Mouse (Mus musculus) CD4-positive helper T cell, adult 2 months (primary cell): ENCODE data around the gene Ap2b1.

ENCODE experiments used
- DNase-seq: peaks from one replicate; pipeline ENCODE4 v3.0.0-alpha.2; 2012; ENCODE audit warnings: low read depth, missing footprints, low spot score

Ap2b1 gene

GRCm38 (mm10) chr11:83442596-83443267 is 143.9 kb downstream of the Ap2b1 start:
- DNase-seq, result peak; percentile 59

- no peak for DNase-seq
Measured at GRCm38 (mm10) chr11:83443824-83444223, 145.0 kb downstream of the Ap2b1 start.

DNA sequence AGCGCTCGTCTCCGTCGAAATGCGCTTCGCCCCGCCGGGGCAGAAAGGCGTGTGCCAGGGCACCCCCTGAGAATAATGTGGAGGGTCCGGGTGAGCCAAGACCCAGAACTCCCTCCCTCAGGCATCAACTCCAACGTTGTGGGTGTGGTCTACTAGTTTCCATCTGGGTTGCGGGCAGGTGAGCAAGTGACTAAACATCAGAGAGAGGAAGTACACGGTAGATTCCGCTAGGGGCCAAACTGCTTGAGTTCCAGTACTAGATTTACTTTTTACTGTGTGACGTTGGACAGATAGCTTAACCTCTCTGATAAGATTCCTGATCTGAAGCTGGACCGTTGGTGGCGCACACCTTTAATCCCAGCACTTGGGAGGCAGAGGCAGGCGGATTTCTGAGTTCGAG is 146.2 kb downstream of the Ap2b1 start:
- peak; percentile 61 for DNase-seq

GRCm38 (mm10) chr11:83447612-83448011 is 148.8 kb downstream of the Ap2b1 start:
- DNase-seq, result no peak

GRCm38 (mm10) chr11:83448021-83448926 is 149.4 kb downstream of the Ap2b1 start:
- no peak for DNase-seq

DNA sequence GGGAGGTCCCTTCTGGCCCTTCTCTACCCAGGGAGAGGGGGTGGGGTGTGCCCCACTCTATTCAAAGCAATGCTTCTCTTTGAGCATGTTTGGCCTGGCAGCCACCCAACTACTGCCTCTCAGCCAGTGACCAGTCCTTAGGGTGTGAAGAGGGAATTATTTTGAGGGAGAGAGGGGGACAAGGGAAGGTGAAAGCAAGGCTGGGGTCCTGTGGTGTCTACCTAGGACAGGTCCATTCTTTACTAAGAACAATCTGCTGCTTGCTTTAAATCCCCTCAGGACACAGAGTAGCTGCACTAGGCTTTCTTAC is 150.1 kb downstream of the Ap2b1 start:
- no peak for DNase-seq

DNA sequence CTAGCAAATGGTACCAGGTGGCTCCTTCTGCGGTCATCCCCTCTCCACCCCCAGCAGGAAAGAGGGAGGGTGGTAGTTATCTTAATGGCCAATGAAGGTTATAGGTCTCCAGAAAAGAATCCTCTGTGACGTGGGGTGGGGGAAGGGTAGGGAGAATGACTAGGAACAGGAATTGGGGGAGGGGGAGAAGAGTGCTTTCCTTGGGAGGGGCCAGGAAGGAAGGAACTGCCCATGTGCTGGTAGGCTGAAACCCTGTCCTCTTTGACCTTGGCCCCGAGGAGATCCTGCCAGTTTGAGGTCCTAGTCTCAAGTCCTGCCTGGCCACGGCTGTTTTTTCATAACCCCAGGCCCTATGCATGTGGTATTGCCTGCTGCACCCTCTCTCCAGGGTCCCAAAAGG is 150.5 kb downstream of the Ap2b1 start:
- no peak for DNase-seq

DNA sequence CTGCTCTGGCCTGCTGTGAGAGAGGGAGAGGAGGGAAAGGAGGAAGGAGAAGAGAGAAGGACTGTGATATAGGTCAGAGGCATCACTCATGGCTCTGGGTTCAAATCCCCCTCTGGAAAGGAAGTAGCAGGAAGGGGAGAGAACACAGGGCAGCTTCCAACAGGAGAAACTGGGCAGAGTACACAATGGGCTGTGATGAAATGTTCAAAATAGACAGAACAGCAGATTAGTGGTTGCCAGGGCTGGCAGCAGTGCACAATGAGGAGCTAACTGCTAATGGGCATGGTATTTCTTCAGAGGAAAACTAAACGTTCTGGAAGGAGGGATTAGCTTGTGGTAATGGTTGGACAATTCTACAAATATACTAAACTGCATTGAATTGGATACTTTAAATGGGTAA is 151.7 kb downstream of the Ap2b1 start:
- DNase-seq, result no peak

GRCm38 (mm10) chr11:83451281-83451680 is 152.5 kb downstream of the Ap2b1 start:
- DNase-seq, result no peak

GRCm38 (mm10) chr11:83454548-83454947 is 155.7 kb downstream of the Ap2b1 start:
- DNase-seq, result no peak
